Mouse (Mus musculus): ENCODE measurements around the gene Nav3.

- TF ChIP-seq POLR2A (IDR thresholded peaks at IDR 0.05; ENCODE audit: borderline replicate concordance, extremely low read depth, insufficient read depth, insufficient read length, poor library complexity, severe bottlenecking) (no peak), CTCF (IDR thresholded peaks at IDR 0.05; ENCODE audit: borderline replicate concordance, extremely low read depth, insufficient read depth, insufficient read length) (no peak)
Observed at GRCm38 (mm10) chr10:110386476-110387197, 69.4 kb downstream of the Nav3 start.
